Mouse (Mus musculus) liver, postnatal 0 days (tissue): ENCODE measurements around the gene Ajm1.

Source experiments
- CTCF ChIP-seq: sonication (generic); IDR thresholded peaks from 2 replicates; pipeline ENCODE4 v1.5.1; 2016; ENCODE audit warnings: antibody characterized with exemption, low read depth
- EP300 ChIP-seq: IDR thresholded peaks from 2 replicates; pipeline ENCODE4 v1.6.1; 2016; ENCODE audit warnings: antibody characterized with exemption, low read depth, mild to moderate bottlenecking

- TF ChIP-seq CTCF: no peak
- no peak for TF ChIP-seq EP300
Measured at GRCm38 (mm10) chr2:25568473-25569019, 13.0 kb downstream of the Ajm1 start.
